Mouse (Mus musculus): ENCODE results near the gene Tns4.

DNA sequence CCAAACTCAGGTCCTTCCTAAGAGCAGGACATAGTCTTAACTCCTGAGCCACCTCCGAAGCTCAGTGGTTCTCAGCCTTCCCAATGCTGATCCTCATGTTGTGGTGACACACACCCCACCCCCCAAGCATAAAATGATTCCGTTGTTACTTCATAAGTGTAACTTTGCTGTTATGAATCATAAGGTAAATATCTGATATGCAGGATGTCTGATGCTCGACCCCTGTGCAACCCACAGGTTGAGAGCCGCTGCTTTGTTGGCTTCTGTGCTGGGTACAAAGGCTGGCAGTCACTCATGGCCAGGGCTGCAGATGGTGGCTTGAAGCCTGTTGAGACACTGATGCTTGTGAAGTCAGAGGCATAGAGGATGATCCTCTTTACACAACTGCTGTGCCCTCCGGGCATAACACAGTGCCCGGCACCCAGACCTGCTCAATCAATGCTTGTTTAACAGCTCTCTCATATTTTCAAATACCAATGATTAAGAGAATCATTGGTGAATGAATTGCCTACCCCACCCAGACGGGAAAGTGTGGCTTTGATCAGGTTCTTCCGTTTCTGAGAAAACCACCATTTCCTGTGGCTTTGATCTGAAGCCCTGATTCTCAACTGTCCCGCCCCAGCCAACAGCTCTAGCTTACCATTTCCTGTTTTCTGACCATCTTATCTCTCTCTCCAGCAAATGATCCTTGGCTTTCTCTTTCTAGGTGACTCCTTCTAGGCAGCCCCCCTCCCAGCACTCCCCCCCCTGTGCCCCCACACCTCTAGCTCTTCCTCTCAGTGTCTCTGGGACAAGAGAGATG, 15.7 kb upstream of the Tns4 start:
- TF ChIP-seq POLR2A (IDR thresholded peaks at IDR 0.05; ENCODE audit: insufficient read depth, low read depth, low read length) (no peak), CTCF (IDR thresholded peaks at IDR 0.05; ENCODE audit: insufficient read depth, low read depth, low read length) (no peak)
